ENCODE assay signal across 14 mouse cellular contexts in genomic region chr6:47636527-47637076, GRCm38 (mm10). TPM values are rescaled to one million over a fixed set of nuclear protein-coding genes. Genes with fewer than 3 reads are reported as not detected.
DNase-seq lines count a peak whose midpoint lies in the region; ATAC-seq and TF ChIP-seq lines count a peak whose summit lies in the region.
"Had no signal": no experiment of that assay in that cellular context is flagged by ENCODE, and none has a peak within 500 bp of the region (broad histone marks: within the 10 kb centered on the region; RNA-seq: fewer than 3 reads in every experiment).

No protein-coding gene starts in this region.

- no peaks in the 10 kb centered on the region for H3K36me3 ChIP-seq in heart, embryonic 16.5 days (ENCODE audit: control insufficient read depth, insufficient read depth)
- H3K36me3 ChIP-seq: neural tube, embryonic 12.5 days had no signal

- TF ChIP-seq CTCF in bone marrow, adult 2 months (IDR thresholded peaks at IDR 0.05; ENCODE audit: control insufficient read depth, insufficient read depth, low read length) = no peak

- H3K4me1 ChIP-seq in heart, embryonic 16.5 days (ENCODE audit: control insufficient read depth, insufficient read depth, low read length) = no peaks in the 10 kb centered on the region
- H3K4me1 ChIP-seq in bone marrow, adult 2 months (ENCODE audit: control insufficient read depth, insufficient read depth, low read length) = no peaks in the 10 kb centered on the region; the same call in 1 of the 2 replicates
- H3K4me1 ChIP-seq: neural tube, embryonic 12.5 days had no signal

- H3K27me3 ChIP-seq in heart, embryonic 16.5 days (ENCODE audit: control insufficient read depth, insufficient read depth, low read length) = no peaks in the 10 kb centered on the region
- H3K27me3 ChIP-seq: neural tube, embryonic 12.5 days had no signal

- peak overlapping the region; percentile 39; the same call in 1 of the 2 replicates for H3K27ac ChIP-seq in heart, embryonic 16.5 days (ENCODE audit: low read length)
- H3K27ac ChIP-seq in bone marrow, adult 2 months (ENCODE audit: control insufficient read depth, insufficient read depth, low read depth, low read length, poor library complexity) = peak overlapping the region; percentile 65
- H3K27ac ChIP-seq: neural tube, embryonic 12.5 days had no signal

- no peak overlapping the region; the same call in 1 of the 2 replicates for H3K9ac ChIP-seq in heart, embryonic 16.5 days (ENCODE audit: low read length)
- H3K9ac ChIP-seq: lung, embryonic 14.5 days; neural tube, embryonic 12.5 days had no signal

- no peak for DNase-seq in heart, postnatal 25 days (ENCODE audit: low spot score)
- peak; percentile 86 for DNase-seq in thymus, postnatal 0 days (ENCODE audit: low spot score)
- no peak for DNase-seq in retina, postnatal 1 day
- no peak for DNase-seq in embryo, embryonic 10 days (ENCODE audit: low spot score)
- DNase-seq in left cerebral cortex, postnatal 14 days (ENCODE audit: low spot score in 2 of 2) = no peak
- DNase-seq: adrenal gland, adult 8-10 months; cerebellum, postnatal 10 days; lung, embryonic 14.5 days; right cerebral cortex, postnatal 4 days had no signal

- intact Hi-C loops in heart, postnatal 25 days (cut with DNase I) = loop anchor here (10.0 kb wide), 1 partner anchor 242 kb away; no protein-coding TSS in a partner anchor
- intact Hi-C loops in left cerebral cortex, postnatal 14 days (cut with DNase I) = loop anchor here (10.0 kb wide), 1 partner anchor 322 kb away; no protein-coding TSS in a partner anchor

- 58% methylated on average over 6 of the region's 6 CpGs for WGBS in heart, embryonic 16.5 days
- WGBS in bone marrow, adult 2 months = under 1% methylated on average over 6 of the region's 6 CpGs

- peak overlapping the region; percentile 32; the same call in 1 of the 2 replicates for H3K4me2 ChIP-seq in heart, embryonic 16.5 days (ENCODE audit: low read depth, low read length)
- H3K4me2 ChIP-seq: lung, embryonic 14.5 days; neural tube, embryonic 12.5 days had no signal

- H3K9me3 ChIP-seq in heart, embryonic 16.5 days (replicated peaks; ENCODE audit: control insufficient read depth, low read length) = no peaks in the 10 kb centered on the region
- H3K9me3 ChIP-seq: neural tube, embryonic 12.5 days had no signal

- ATAC-seq in heart, embryonic 16.5 days (replicated peaks; ENCODE audit: extremely low read depth, insufficient read depth, low FRiP score) = no peak
- peak; percentile 95 for ATAC-seq in megakaryocyte-erythroid progenitor cell, adult 5-6 weeks (replicated peaks; ENCODE audit: low FRiP score, low TSS enrichment, poor library complexity, severe bottlenecking)
- ATAC-seq: forebrain, embryonic 14.5 days had no signal

- no peak for TF ChIP-seq POLR2A in bone marrow, adult 2 months (IDR thresholded peaks at IDR 0.05; ENCODE audit: borderline replicate concordance, control insufficient read depth, low read depth, low read length)

- peak overlapping the region; percentile 30; the same call in 1 of the 2 replicates for H3K4me3 ChIP-seq in heart, embryonic 16.5 days (ENCODE audit: low read length)
- H3K4me3 ChIP-seq in bone marrow, adult 2 months (replicated peaks; ENCODE audit: control insufficient read depth, low read depth, low read length) = peak overlapping the region; percentile 49
- H3K4me3 ChIP-seq: neural tube, embryonic 12.5 days had no signal

RNA-seq across cellular contexts. Expression of gene Ezh2, which starts 41.5 kb away (rescaled TPM):
- 48.1 and 59.5 TPM in 2 replicates for polyA plus RNA-seq in heart, embryonic 16.5 days (2015; fragmentation: Nextera tagmentation; extraction: Ambion mirVana)
- total RNA-seq in heart, postnatal 25 days (2021) = 10 to 100 TPM in 1 of 2 experiments, 1 to 10 TPM in 1; 9.9 to 12.3 TPM
- polyA plus RNA-seq in bone marrow, adult 2 months (2011; ENCODE audit: insufficient read depth, insufficient read length, low replicate concordance, missing spikeins) = 156 and 256 TPM in 2 replicates
- 284 and 385 TPM in 2 replicates for total RNA-seq in megakaryocyte-erythroid progenitor cell, adult 5-6 weeks (2014; fragmentation: Nextera tagmentation)
- total RNA-seq in megakaryocyte-erythroid progenitor cell, adult 5-6 weeks (2017) = 203 and 340 TPM in 2 replicates
- polyA plus RNA-seq in thymus, postnatal 0 days (2015; fragmentation: Nextera tagmentation; extraction: Ambion mirVana) = 183 and 197 TPM in 2 replicates
- 10 to 100 TPM; 14.1 to 14.8 TPM for total RNA-seq in left cerebral cortex, postnatal 14 days (2021)

Comparison
In these comparisons a context has a peak if more than half of its experiments do, and no peak if none do; other contexts are left out.
1. RNA of gene Ezh2, which starts 41.5 kb away (total RNA-seq): 203 to 385 TPM in megakaryocyte-erythroid progenitor cell, adult 5-6 weeks; 14.1 to 14.8 TPM in left cerebral cortex, postnatal 14 days and 9.9 to 12.3 TPM in heart, postnatal 25 days; every median in the first group is over 10 times any median in the second.